Mouse (Mus musculus) inflammation-experienced regulatory T-cells, adult 6 months (primary cell): Measurements from ENCODE around the gene Pip4k2a. TPM values are rescaled to one million over a fixed set of nuclear protein-coding genes. Genes with fewer than 3 reads are reported as not detected.
"Not testable (repeated sequence)": the region's sequence is repeated elsewhere in the genome, so short reads cannot be mapped to it uniquely, and the experiment has no call there.

Source experiments
- ATAC-seq: one replicate; pipeline ENCODE4 v1.8.0; 2017
- polyA plus RNA-seq, 3 experiments: library from polyadenylated mRNA; unstranded; fragments of 100-300 nt; shearing (Covaris generic); gene quantifications; one replicate each; pipeline ENCODE4 v1.2.1; 2017

Gene Pip4k2a
- 10 to 100 TPM; 16.7 to 23.5 (median 18.4) TPM for polyA plus RNA-seq

GRCm38 (mm10) chr2:18998054-18998478 is at the start of gene Pip4k2a, which contains the start of gene 4930426L09Rik:
Gene Pip4k2a, minus strand, starts transcription at chr2:18998126.
Gene 4930426L09Rik, plus strand, starts transcription at chr2:18998343.
- ATAC-seq, result peak; percentile 86

GRCm38 (mm10) chr2:19037907-19038570 is 40.1 kb upstream of the Pip4k2a start:
- no peak for ATAC-seq

- no peak for ATAC-seq
These were observed 39.5 kb upstream of the Pip4k2a start for GRCm38 (mm10) chr2:19037430-19037829.

GRCm38 (mm10) chr2:19024807-19025206 is 26.9 kb upstream of the Pip4k2a start:
- ATAC-seq, result no peak

GRCm38 (mm10) chr2:19018034-19018433 is 20.1 kb upstream of the Pip4k2a start:
- no peak for ATAC-seq

- ATAC-seq, result no peak
These were observed 18.9 kb upstream of the Pip4k2a start for GRCm38 (mm10) chr2:19016839-19017238.

- ATAC-seq, result no peak
These were observed 18.4 kb upstream of the Pip4k2a start for GRCm38 (mm10) chr2:19016348-19016747.

- no peak for ATAC-seq
These were observed 13.5 kb upstream of the Pip4k2a start for GRCm38 (mm10) chr2:19011443-19011842.

- not testable (repeated sequence) for ATAC-seq
These were observed 12.6 kb upstream of the Pip4k2a start for GRCm38 (mm10) chr2:19010541-19010940.

GRCm38 (mm10) chr2:19007580-19007979 is 9.7 kb upstream of the Pip4k2a start:
- no peak for ATAC-seq

GRCm38 (mm10) chr2:19006124-19006523 is 8.2 kb upstream of the Pip4k2a start:
- ATAC-seq, result no peak

- no peak for ATAC-seq
These were observed 6.9 kb upstream of the Pip4k2a start for GRCm38 (mm10) chr2:19004801-19005200.

- ATAC-seq, result no peak
These were observed 1.5 kb upstream of the Pip4k2a start for GRCm38 (mm10) chr2:18999395-18999794.

GRCm38 (mm10) chr2:18997387-18997971 is 447 bp downstream of the Pip4k2a start:
- peak; percentile 36 for ATAC-seq

- no peak for ATAC-seq
These were observed 1.3 kb downstream of the Pip4k2a start for GRCm38 (mm10) chr2:18996451-18997211.

- no peak for ATAC-seq
These were observed 5.1 kb downstream of the Pip4k2a start for GRCm38 (mm10) chr2:18992512-18993510.

- peak; percentile 74 for ATAC-seq
These were observed 9.0 kb downstream of the Pip4k2a start for GRCm38 (mm10) chr2:18988885-18989284.

- no peak for ATAC-seq
These were observed 12.4 kb downstream of the Pip4k2a start for GRCm38 (mm10) chr2:18985506-18985905.

GRCm38 (mm10) chr2:18984095-18984847 is 13.7 kb downstream of the Pip4k2a start:
- peak; percentile 51 for ATAC-seq

- ATAC-seq, result no peak
These were observed 14.4 kb downstream of the Pip4k2a start for GRCm38 (mm10) chr2:18983546-18983945.

GRCm38 (mm10) chr2:18982581-18982980 is 15.3 kb downstream of the Pip4k2a start:
- ATAC-seq, result peak; percentile 78
